Mouse (Mus musculus) cerebellum, adult 2 months (tissue): Measurements from ENCODE around the gene 1110065P20Rik. TPM values are rescaled to one million over a fixed set of nuclear protein-coding genes. Genes with fewer than 3 reads are reported as not detected.

Source experiments
- DNase-seq, 2 experiments: peaks; one replicate each; pipeline ENCODE4 v3.0.0; 2021
- H3K27ac ChIP-seq: fragments of 200-500 bp; 2 replicates; pipeline ENCODE4 v1.5.1; 2012; ENCODE audit warnings: low read length, control low read depth, inconsistent platforms; ENCODE audit not compliant: insufficient read depth
- H3K27me3 ChIP-seq: fragments of 200-500 bp; 2 replicates; pipeline ENCODE4 v1.6.1; 2012; ENCODE audit warnings: inconsistent platforms, mild to moderate bottlenecking, low read length, moderate library complexity; ENCODE audit not compliant: control insufficient read depth, insufficient read depth
- H3K4me1 ChIP-seq: fragments of 200-500 bp; 2 replicates; pipeline ENCODE4 v1.6.1; 2011; ENCODE audit warnings: low read length; ENCODE audit not compliant: control insufficient read depth, insufficient read depth
- H3K4me3 ChIP-seq: fragments of 200-500 bp; replicated peaks from 2 replicates; pipeline ENCODE3; 2011; ENCODE audit warnings: mild to moderate bottlenecking, low read depth, low read length, control low read depth; ENCODE audit not compliant: insufficient read depth
- CTCF ChIP-seq: fragments of 200-500 bp; IDR thresholded peaks from 2 replicates; pipeline ENCODE4 v1.5.1; 2011; ENCODE audit warnings: low read depth, mild to moderate bottlenecking, control low read depth, low read length, moderate library complexity, borderline replicate concordance; ENCODE audit not compliant: insufficient read depth
- POLR2A ChIP-seq: fragments of 200-500 bp; IDR thresholded peaks from 2 replicates; pipeline ENCODE4 v1.6.1; 2011; ENCODE audit warnings: low read length, control low read depth, borderline replicate concordance; ENCODE audit not compliant: insufficient read depth
- WGBS: fragments of 180-500 bp; shearing (Covaris S2); methylation state at CpG from one replicate; pipeline ENCODE4 v1.1.7; 2018; 5-methylcytosine and 5-hydroxymethylcytosine counted together
- polyA plus RNA-seq: library from polyadenylated mRNA; depleted of rRNA; stranded (reverse); fragments of >200 nt; gene quantifications from 2 replicates; pipeline ENCODE4 v1.2.3, GENCODE M21; 2012

The 1110065P20Rik gene
- polyA plus RNA-seq, 1 experiment, result 85.5 TPM

- Histone ChIP-seq H3K27me3 (no peaks in the 10 kb centered on the region; the same call in 1 of the 2 replicates), H3K27ac (no peak overlapping the region), H3K4me3 (peak overlapping the region; percentile 3), H3K4me1 (no peaks in the 10 kb centered on the region)
- no peak for DNase-seq
- under 1% methylated on average over 37 of the region's 37 CpGs for WGBS
- TF ChIP-seq CTCF (no peak), POLR2A (no peak)
These were observed 31.2 kb upstream of the 1110065P20Rik start for GRCm38 (mm10) chr4:124882151-124882729.

GRCm38 (mm10) chr4:124881341-124881908 lies 30.4 kb upstream of the 1110065P20Rik start:
- H3K27ac ChIP-seq, result no peak overlapping the region
- DNase-seq, result peak; percentile 66 to 70
- H3K27me3 ChIP-seq, result no peaks in the 10 kb centered on the region; the same call in 1 of the 2 replicates
- WGBS, result under 1% methylated on average over 37 of the region's 37 CpGs
- H3K4me1 ChIP-seq, result no peaks in the 10 kb centered on the region
- H3K4me3 ChIP-seq, result peak overlapping the region; percentile 37
- TF ChIP-seq POLR2A (no peak), CTCF (no peak)

GRCm38 (mm10) chr4:124880599-124880998 lies 29.6 kb upstream of the 1110065P20Rik start, which contains the start of gene Epha10:
Epha10 (plus strand) TSS chr4:124880899.
- DNase-seq, result no peak
- Histone ChIP-seq H3K4me1 (no peaks in the 10 kb centered on the region), H3K27ac (no peak within 1 kb of the TSS), H3K27me3 (no peaks in the 10 kb centered on the region; the same call in 1 of the 2 replicates), H3K4me3 (peak within 1 kb of the TSS; percentile 37)
- WGBS, result 2% methylated on average over 11 of the region's 11 CpGs
- TF ChIP-seq POLR2A (no peak), CTCF (no peak)

GRCm38 (mm10) chr4:124872719-124873118 lies 21.7 kb upstream of the 1110065P20Rik start:
- Histone ChIP-seq H3K4me1 (no peaks in the 10 kb centered on the region), H3K4me3 (no peak overlapping the region), H3K27me3 (no peaks in the 10 kb centered on the region; the same call in 1 of the 2 replicates), H3K27ac (no peak overlapping the region)
- 100% methylated on average over 1 of the region's 1 CpGs for WGBS
- DNase-seq, result no peak
- TF ChIP-seq CTCF (0 out of 2 replicates have a peak, but pooled peaks have one; percentile 7), POLR2A (no peak)

GRCm38 (mm10) chr4:124861283-124862188 lies 10.5 kb upstream of the 1110065P20Rik start, which contains the start of gene Maneal:
Maneal (minus strand) TSS chr4:124862171.
- under 1% methylated on average over 77 of the region's 77 CpGs for WGBS
- no peak for TF ChIP-seq CTCF
- no peaks in the 10 kb centered on the region for H3K27me3 ChIP-seq
- H3K27ac ChIP-seq, result peak within 1 kb of the TSS; percentile 85
- peak within 1 kb of the TSS; percentile 83 for H3K4me3 ChIP-seq
- DNase-seq, result peak; percentile 42 to 56
- H3K4me1 ChIP-seq, result no peaks in the 10 kb centered on the region; the same call in 1 of the 2 replicates

GRCm38 (mm10) chr4:124860446-124860845 lies 9.4 kb upstream of the 1110065P20Rik start:
- H3K4me3 ChIP-seq, result peak overlapping the region; percentile 12
- H3K4me1 ChIP-seq, result no peaks in the 10 kb centered on the region; the same call in 1 of the 2 replicates
- 14% methylated on average over 7 of the region's 7 CpGs for WGBS

GRCm38 (mm10) chr4:124858370-124858769 lies 7.4 kb upstream of the 1110065P20Rik start:
- no peak for DNase-seq
- Histone ChIP-seq H3K27me3 (no peaks in the 10 kb centered on the region), H3K4me3 (no peak overlapping the region), H3K4me1 (no peaks in the 10 kb centered on the region; the same call in 1 of the 2 replicates), H3K27ac (no peak overlapping the region)
- no peak for TF ChIP-seq POLR2A
- TF ChIP-seq CTCF, result no peak
- WGBS, result 58% methylated on average over 5 of the region's 5 CpGs

More at GRCm38 (mm10) chr4:124860446-124860845, 9.4 kb upstream of the 1110065P20Rik start:
- Histone ChIP-seq H3K27ac (no peak overlapping the region), H3K27me3 (no peaks in the 10 kb centered on the region)
- DNase-seq, result no peak
- TF ChIP-seq POLR2A (no peak), CTCF (no peak)
